Mouse (Mus musculus): ENCODE data around the gene Stx18. TPM values are rescaled to one million over a fixed set of nuclear protein-coding genes. Genes with fewer than 3 reads are reported as not detected.
A peak's percentile ranks its signal among the peaks of the same experiment; 100 is the strongest.

Gene Stx18
- total RNA-seq, 2 experiments from 2014 or later, result 38.7 to 39.9 TPM

DNA sequence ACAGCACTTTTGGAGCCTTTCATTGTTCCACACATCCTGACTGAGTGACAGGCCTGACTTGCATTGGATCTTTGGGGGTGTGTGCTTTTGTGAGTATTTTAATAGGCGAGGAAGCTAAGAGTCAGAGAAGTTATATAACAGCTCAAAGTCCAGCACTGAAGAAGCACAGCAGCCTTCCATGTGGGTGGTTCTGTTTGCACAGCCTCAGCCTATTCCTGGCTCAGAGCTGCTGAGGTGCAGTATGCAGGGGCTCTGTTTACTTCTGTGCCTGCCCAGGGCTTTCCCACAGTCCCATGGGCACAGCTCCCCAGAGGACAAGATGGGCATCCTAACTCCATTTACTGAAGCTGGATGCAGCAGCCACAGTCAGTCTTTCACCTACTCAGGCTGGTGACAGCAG, 78.5 kb downstream of the Stx18 start:
- peak; percentile 58 to 74 for DNase-seq (ENCODE audit: low spot score in 2 of 2)
- intact Hi-C loops (cut with DNase I), result no loop called here

- intact Hi-C loops (cut with DNase I), result no loop called here
- no peak for DNase-seq (ENCODE audit: low spot score in 2 of 2)
Measured at GRCm38 (mm10) chr5:38119268-38119667, 80.7 kb downstream of the Stx18 start.

- intact Hi-C loops (cut with DNase I), result no loop called here
Measured at GRCm38 (mm10) chr5:38121699-38122098, 83.2 kb downstream of the Stx18 start.

GRCm38 (mm10) chr5:38126519-38127306, 88.2 kb downstream of the Stx18 start:
- intact Hi-C loops (cut with DNase I), result no loop called here
- DNase-seq (ENCODE audit: low spot score in 2 of 2), result no peak

More at GRCm38 (mm10) chr5:38121699-38122098, 83.2 kb downstream of the Stx18 start:
- no peak for DNase-seq (ENCODE audit: low spot score in 2 of 2)

- intact Hi-C loops (cut with DNase I), result no loop called here
- no peak for DNase-seq (ENCODE audit: low spot score in 2 of 2)
Measured at GRCm38 (mm10) chr5:38129339-38129738, 90.8 kb downstream of the Stx18 start.

DNA sequence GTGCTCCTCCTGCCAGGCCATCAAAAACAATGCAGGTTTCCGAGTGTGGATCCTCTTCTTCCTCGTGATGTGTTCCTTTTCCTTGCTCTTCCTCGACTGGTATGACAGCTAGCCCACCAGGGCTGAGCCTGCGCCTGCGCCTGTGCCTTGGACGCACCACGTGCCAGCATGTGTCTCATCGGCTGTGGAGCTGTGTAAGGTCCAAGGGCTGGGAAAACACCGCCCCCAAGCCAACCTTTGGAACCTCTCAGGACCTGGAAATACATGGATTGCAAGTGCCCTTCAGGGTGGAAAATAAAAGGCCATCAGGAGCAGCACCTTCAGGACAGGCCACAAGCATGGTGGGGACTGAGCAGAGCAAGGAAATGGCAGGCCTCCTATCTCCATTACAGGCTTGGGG, 97.7 kb downstream of the Stx18 start:
- intact Hi-C loops (cut with DNase I), result no loop called here
- DNase-seq (ENCODE audit: low spot score in 2 of 2), result no peak

DNA sequence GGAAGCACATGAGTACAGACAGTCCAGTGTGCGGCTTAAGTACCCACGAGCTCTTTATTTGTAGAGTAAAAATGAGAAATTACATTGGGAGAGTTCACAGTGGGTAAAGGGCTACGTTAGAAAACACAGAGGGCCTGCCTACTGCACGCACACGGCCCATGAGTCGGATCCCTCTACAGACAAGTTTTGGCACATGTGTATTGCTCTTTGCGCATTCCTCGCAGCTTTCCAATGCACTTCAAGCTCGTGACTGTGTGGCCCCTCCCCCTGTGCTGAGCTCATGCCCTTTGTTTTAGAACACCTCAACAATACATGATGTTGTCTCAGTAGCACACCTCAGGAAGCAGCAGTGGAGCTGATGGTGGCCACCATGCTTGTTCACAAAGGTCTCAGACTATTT, 98.6 kb downstream of the Stx18 start:
- no peak for DNase-seq (ENCODE audit: low spot score in 2 of 2)
- intact Hi-C loops (cut with DNase I), result no loop called here

GRCm38 (mm10) chr5:38140893-38141292, 102.4 kb downstream of the Stx18 start:
- no peak for DNase-seq (ENCODE audit: low spot score in 2 of 2)
- intact Hi-C loops (cut with DNase I), result no loop called here

DNA sequence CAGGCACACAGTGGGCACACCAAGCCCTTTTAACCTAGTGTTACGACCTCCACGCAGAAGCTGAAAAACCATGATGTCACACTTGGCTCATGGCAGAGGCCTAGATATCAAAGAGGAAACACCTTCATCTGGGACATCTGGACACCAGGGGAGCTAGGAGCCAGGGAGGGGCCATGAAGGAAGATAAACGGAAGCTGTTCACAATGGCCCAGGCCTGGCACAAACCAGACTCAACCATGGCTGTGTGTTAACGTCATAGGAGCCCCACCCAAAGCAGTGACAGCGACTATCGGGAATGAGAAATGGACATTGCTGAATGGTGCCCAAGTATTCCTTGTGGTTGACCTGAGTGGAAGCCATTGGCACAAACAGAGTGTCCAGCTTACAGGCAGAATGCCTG, 108.0 kb downstream of the Stx18 start:
- no peak for DNase-seq (ENCODE audit: low spot score in 2 of 2)
- intact Hi-C loops (cut with DNase I), result no loop called here

GRCm38 (mm10) chr5:38151264-38151663, 112.7 kb downstream of the Stx18 start:
- intact Hi-C loops (cut with DNase I), result no loop called here
- DNase-seq (ENCODE audit: low spot score in 2 of 2), result peak; percentile 60 to 77

DNA sequence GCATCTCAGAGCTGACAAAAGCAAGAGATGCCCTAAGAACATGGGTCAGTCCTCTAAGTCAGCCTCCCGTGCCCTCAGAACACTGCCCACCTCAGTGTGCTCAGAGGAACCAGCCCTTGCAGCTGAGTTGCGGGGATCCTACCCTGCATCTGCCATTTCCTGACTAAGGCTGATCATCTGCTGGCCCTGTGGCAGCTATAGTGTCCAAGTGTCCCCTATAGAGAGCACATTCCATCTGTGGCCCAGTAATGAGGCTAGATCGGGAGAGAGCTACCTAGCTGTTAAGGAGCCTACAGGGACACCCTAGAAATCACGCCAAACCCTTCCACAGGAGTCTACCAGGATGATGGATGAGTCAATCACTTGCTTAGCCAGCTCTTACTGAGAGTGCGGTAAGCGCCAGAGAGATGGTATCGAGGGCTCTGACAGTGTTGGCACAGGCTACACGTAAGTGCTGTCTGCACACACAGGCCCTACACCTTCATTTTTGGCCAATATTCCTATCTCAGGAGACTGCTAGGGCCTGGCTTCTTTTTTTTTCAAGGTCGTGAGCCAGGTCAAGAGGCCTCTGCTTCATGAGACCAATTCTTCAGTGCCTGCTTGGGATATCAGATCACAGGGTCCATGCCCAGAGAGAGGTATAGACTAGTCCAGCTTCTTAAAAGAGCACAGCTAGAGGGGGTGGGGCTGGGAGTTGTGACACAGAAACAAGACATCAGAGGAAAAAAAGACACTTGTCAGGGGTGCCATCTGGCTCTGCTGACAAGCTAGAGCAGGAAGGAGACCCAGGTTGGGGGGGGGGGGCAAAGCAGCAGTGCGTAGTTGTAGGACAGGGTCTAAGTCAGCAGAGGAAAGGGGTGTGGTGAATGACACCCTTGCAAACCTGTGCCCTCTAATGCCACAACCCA, 113.9 kb downstream of the Stx18 start:
- intact Hi-C loops (cut with DNase I), result no loop called here
- no peak for DNase-seq (ENCODE audit: low spot score in 2 of 2)

DNA sequence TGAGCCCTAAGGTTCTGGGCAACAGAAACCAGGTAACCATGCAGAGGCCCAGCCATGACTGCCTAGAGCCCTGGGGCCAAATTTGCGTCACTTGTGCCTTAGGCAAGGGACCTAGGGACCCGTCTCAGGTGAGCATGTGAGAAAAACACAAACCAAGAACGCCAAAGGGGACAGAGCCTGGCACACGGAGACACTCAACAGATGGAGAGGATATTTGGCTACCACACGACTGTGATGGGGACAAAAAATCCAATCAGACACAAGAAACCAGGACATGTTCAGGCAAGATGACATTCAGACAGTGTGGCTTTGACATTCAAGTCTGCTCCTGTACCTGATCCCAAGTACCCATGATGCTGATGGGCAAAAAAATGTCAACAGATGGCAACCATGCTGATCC, 115.1 kb downstream of the Stx18 start:
- intact Hi-C loops (cut with DNase I), result no loop called here
- no peak for DNase-seq (ENCODE audit: low spot score in 2 of 2)

DNA sequence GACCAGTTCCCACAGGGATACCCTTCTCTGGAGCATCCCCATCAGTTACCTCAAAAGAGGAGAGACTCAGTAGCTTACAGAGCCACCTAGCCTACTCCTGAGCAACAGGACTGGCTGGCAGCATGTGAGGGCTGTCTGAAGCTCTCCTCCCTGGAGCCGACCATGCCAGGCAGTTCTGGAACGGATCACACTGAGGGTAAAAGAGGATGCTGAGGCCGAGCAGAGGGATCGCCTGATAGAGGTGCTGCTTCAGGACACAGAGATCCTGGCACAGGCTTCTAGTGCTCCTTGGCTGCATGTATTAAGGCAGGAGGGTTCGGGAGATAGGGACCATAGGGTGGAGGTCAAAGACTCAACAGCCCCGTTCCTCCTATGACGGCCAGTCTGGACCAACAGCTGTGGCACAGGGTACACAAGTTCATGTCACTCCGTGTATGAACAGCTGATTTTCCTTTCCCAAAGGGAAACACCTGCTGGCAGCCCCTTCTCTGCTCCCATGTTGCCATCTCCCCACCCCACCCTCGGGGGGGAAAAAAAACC, 119.0 kb downstream of the Stx18 start:
- no peak for DNase-seq (ENCODE audit: low spot score in 2 of 2)
- intact Hi-C loops (cut with DNase I), result no loop called here

- intact Hi-C loops (cut with DNase I), result no loop called here
- peak; percentile 64 to 80 for DNase-seq (ENCODE audit: low spot score in 2 of 2)
Measured at GRCm38 (mm10) chr5:38158501-38158946, 120.0 kb downstream of the Stx18 start.

DNA sequence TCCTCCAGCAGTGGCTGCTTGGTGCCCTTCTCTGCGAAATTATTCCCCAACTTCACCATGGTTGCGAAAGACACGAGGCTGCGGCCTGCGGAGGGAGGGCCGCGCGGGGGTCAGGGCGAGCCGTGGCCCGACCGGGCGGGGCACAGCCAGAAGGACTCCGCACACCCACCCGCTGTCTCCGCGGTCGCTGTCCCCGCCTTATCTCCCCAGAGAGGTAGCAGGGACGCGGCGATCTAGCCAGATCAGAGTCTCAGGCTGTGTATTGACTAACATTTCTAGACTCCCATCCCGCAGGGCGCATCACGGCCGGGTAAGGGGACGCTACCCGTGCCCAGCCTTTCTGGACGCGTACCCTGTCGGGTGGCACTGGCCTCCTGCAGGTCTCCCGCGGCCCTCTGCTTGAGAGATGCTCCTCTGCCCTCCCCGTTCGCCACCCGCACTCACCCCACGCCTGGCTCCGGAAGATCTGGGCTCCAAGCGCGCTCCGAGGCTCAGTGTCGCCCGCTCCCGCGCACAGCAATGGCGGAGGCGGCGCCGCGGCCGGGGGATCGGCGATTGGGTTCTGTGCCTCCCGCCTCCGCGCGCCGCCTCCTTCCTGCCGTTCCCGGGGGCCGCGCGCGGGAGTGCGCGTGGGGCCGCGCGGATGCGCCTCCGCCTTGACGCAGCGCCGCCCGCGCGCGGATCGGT, 120.5 kb downstream of the Stx18 start:
- peak; percentile 70 to 80 for DNase-seq (ENCODE audit: low spot score in 2 of 2)
- intact Hi-C loops (cut with DNase I), result no loop called here

GRCm38 (mm10) chr5:38159634-38160413, 121.3 kb downstream of the Stx18 start, which contains the start of gene Nsg1:
Gene Nsg1 (minus strand): TSS chr5:38159907.
- DNase-seq (ENCODE audit: low spot score in 2 of 2), result no peak
- intact Hi-C loops (cut with DNase I), result no loop called here

- DNase-seq (ENCODE audit: low spot score in 2 of 2), result no peak
- intact Hi-C loops (cut with DNase I), result no loop called here
Measured at GRCm38 (mm10) chr5:38168497-38168896, 130.0 kb downstream of the Stx18 start.

DNA sequence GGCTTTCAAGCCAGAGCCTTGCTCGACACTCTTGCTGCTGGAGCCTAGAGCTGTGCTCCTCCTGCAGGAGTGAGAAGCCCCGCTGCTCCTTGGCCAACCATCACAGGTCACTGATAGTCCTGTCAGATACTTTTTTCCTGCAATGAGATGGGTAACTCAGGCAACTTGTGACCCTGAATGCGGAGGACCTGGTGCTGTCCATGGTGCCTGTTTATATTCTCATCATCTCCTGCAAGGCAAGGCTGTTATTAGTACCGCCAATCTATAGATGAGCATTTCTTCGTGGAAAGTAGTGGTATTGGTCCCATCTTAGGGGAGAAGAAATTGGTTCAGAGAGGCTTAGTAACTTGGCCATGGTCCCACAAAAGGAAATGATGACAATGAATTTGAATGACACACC, 135.2 kb downstream of the Stx18 start:
- intact Hi-C loops (cut with DNase I), result no loop called here
- no peak for DNase-seq (ENCODE audit: low spot score in 2 of 2)
